Mouse (Mus musculus): Measurements from ENCODE around the gene Klhl29. TPM values are rescaled to one million over a fixed set of nuclear protein-coding genes. Genes with fewer than 3 reads are reported as not detected.

The Klhl29 gene
- polyA plus RNA-seq, 1 experiment from 2014 or later = 0.64 TPM

DNA sequence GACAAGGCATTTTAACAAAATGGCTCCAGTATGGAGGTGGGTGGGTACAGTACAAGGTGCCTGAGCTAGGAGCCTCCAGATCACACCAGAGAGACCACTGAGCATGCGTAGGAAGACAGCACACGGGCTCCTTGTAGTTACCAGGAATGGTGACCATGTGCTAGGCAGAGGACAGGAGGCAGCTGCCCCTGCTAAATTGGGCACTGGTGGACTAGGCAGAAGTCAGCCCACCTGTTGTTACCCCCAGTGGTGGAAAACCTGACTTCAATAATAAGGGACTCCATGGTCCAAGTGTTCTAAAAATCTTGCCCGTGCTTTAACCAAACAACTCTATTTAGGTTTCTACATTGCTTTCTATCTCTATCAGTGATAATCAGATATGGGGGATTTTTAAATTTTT lies 10.6 kb downstream of the Klhl29 start:
- Histone ChIP-seq H3K9ac (ENCODE audit: low read length) (no peak overlapping the region), H3K4me2 (replicated peaks; ENCODE audit: low read depth) (no peak overlapping the region), H3K4me1 (replicated peaks; ENCODE audit: control insufficient read depth, insufficient read depth) (no peaks in the 10 kb centered on the region), H3K27me3 (ENCODE audit: control insufficient read depth, insufficient read depth, low read length) (no peaks in the 10 kb centered on the region), H3K9me3 (ENCODE audit: control insufficient read depth, low read length) (no peaks in the 10 kb centered on the region), H3K4me3 (ENCODE audit: low read depth, low read length) (no peak overlapping the region), H3K36me3 (ENCODE audit: control insufficient read depth, insufficient read depth, low read length) (no peaks in the 10 kb centered on the region), H3K27ac (replicated peaks) (no peak overlapping the region)
- 92% methylated on average over 3 of the region's 3 CpGs for WGBS
- DNase-seq (ENCODE audit: low spot score) (no peak), ATAC-seq (ENCODE audit: low FRiP score, low TSS enrichment) (no peak)
- TF ChIP-seq EP300 (optimal IDR thresholded peaks at IDR 0.05) (no peak), CTCF (IDR thresholded peaks at IDR 0.05; ENCODE audit: low read depth) (no peak)

DNA sequence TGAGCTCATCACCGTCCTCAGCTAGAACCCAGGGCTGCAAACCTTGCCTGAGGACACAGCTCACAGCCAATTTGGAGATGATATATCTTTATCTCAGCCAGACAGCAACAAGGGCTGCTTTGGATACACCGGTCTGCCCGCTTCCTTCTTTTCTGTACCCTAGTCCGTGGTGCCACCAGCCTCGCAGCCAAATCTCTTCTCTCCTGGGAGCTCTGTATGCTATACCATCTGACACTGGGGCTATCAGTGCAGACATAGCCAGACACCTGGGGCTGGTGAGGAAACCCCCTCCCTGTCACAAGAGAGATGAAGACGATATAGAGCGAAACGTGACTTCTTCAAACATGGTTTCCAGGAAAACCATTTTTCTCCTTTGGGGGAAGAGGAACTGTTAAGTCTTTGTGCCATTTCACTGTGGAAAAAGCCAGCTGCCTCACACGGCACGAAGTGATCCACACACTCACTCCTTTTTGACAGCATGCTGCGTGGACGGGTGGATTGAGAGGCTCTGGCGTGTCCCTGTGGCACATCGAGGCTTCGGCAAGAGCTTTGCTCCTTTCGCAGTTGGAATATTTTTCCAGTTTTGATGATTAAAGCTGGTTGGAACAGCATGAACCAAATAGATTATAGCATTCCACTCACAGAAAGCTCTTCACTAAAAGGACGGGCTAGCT lies 11.4 kb downstream of the Klhl29 start:
- ATAC-seq (ENCODE audit: low FRiP score, low TSS enrichment) (no peak), DNase-seq (ENCODE audit: low spot score) (no peak)
- Histone ChIP-seq H3K9ac (ENCODE audit: low read length) (no peak overlapping the region), H3K36me3 (ENCODE audit: control insufficient read depth, insufficient read depth, low read length) (no peaks in the 10 kb centered on the region), H3K4me1 (replicated peaks; ENCODE audit: control insufficient read depth, insufficient read depth) (no peaks in the 10 kb centered on the region), H3K4me3 (ENCODE audit: low read depth, low read length) (no peak overlapping the region), H3K9me3 (ENCODE audit: control insufficient read depth, low read length) (no peaks in the 10 kb centered on the region), H3K27me3 (ENCODE audit: control insufficient read depth, insufficient read depth, low read length) (no peaks in the 10 kb centered on the region), H3K4me2 (replicated peaks; ENCODE audit: low read depth) (no peak overlapping the region), H3K27ac (replicated peaks) (no peak overlapping the region)
- TF ChIP-seq CTCF (IDR thresholded peaks at IDR 0.05; ENCODE audit: low read depth) (no peak), EP300 (optimal IDR thresholded peaks at IDR 0.05) (no peak)
- WGBS = 91% methylated on average over 17 of the region's 17 CpGs

DNA sequence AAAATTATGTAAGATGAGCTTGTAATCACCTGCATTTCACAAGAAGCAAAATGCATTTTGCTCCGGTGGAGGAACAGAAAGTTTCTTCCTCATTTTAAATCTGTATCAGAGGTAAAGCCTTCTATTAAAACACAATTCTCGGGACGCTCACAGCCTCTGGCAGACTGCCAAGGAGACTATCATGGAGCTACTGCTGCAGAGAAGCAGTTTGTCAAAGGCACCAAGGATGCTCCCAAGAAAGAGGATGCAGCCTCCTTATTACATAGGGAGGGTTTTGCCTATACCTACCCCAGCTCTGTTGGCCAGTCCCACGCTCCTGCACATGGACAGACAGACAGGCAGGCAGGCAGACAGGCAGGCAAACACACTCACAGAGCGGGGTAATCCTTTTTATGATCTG lies 16.4 kb downstream of the Klhl29 start:
- H3K4me3 ChIP-seq (ENCODE audit: low read depth, low read length) = no peak overlapping the region
- 29% methylated on average over 5 of the region's 5 CpGs for WGBS
- no peaks in the 10 kb centered on the region for H3K36me3 ChIP-seq (ENCODE audit: control insufficient read depth, insufficient read depth, low read length)
- H3K4me1 ChIP-seq (replicated peaks; ENCODE audit: control insufficient read depth, insufficient read depth) = no peaks in the 10 kb centered on the region
- H3K9ac ChIP-seq (ENCODE audit: low read length) = no peak overlapping the region
- no peaks in the 10 kb centered on the region for H3K9me3 ChIP-seq (ENCODE audit: control insufficient read depth, low read length)
- H3K4me2 ChIP-seq (replicated peaks; ENCODE audit: low read depth) = no peak overlapping the region
- no peaks in the 10 kb centered on the region for H3K27me3 ChIP-seq (ENCODE audit: control insufficient read depth, insufficient read depth, low read length)
- TF ChIP-seq CTCF (IDR thresholded peaks at IDR 0.05; ENCODE audit: low read depth) (no peak), EP300 (optimal IDR thresholded peaks at IDR 0.05) (no peak)
- ATAC-seq (ENCODE audit: low FRiP score, low TSS enrichment) (no peak), DNase-seq (ENCODE audit: low spot score) (no peak)
- H3K27ac ChIP-seq (replicated peaks) = no peak overlapping the region

DNA sequence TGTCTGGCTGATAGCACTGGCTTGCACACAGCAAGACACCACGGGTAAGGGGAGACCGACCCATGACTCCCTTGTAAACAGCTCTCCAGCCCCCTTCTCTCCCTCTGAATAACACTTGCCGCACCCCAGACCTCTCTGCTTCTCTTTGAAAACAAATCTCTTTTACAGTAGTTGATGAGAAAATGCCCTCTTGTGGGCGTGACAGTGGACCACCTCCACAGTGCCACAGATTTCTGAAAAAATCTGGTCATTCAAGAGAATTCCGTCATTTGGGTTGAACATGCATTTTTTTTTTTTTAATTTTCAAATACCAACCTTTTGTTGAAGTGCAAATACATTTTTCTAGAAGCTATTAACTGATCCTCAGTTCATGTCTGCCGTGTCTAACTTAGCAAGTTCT lies 17.0 kb downstream of the Klhl29 start:
- whole genome bisulfite sequencing = 53% methylated on average over 6 of the region's 6 CpGs
- no peak for TF ChIP-seq EP300 (optimal IDR thresholded peaks at IDR 0.05)
- peak; percentile 38 for TF ChIP-seq CTCF (IDR thresholded peaks at IDR 0.05; ENCODE audit: low read depth)
- no peak overlapping the region for H3K4me2 ChIP-seq (replicated peaks; ENCODE audit: low read depth)
- H3K36me3 ChIP-seq (ENCODE audit: control insufficient read depth, insufficient read depth, low read length) = no peaks in the 10 kb centered on the region
- no peak for ATAC-seq (ENCODE audit: low FRiP score, low TSS enrichment)
- H3K4me1 ChIP-seq (replicated peaks; ENCODE audit: control insufficient read depth, insufficient read depth) = no peaks in the 10 kb centered on the region
- no peak overlapping the region for H3K4me3 ChIP-seq (ENCODE audit: low read depth, low read length)
- H3K27me3 ChIP-seq (ENCODE audit: control insufficient read depth, insufficient read depth, low read length) = no peaks in the 10 kb centered on the region
- no peak for DNase-seq (ENCODE audit: low spot score)
- no peak overlapping the region for H3K27ac ChIP-seq (replicated peaks)
- H3K9me3 ChIP-seq (ENCODE audit: control insufficient read depth, low read length) = no peaks in the 10 kb centered on the region
- no peak overlapping the region for H3K9ac ChIP-seq (ENCODE audit: low read length)

DNA sequence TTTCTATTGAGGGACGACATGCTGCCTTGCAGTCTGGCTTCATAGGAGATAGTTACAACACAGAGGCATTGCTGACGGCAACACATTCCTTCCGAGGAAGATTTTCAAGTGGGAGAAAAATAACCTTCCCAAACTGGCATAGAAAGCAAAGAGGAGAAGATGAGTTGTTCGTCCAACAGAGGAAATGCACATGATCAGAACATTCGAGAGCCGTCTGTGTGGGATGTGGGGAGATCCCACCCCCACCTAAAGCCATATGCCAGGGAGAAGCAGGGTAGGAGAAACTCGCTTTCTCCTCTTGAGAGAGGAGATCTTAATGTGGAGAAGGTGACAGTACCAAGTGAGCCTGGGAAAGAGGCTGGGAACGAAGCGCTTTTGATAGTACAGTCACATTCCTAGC lies 22.1 kb downstream of the Klhl29 start:
- H3K27me3 ChIP-seq (ENCODE audit: control insufficient read depth, insufficient read depth, low read length) = no peaks in the 10 kb centered on the region
- no peak overlapping the region for H3K9ac ChIP-seq (ENCODE audit: low read length)
- H3K36me3 ChIP-seq (ENCODE audit: control insufficient read depth, insufficient read depth, low read length) = no peaks in the 10 kb centered on the region
- H3K4me2 ChIP-seq (replicated peaks; ENCODE audit: low read depth) = no peak overlapping the region
- no peaks in the 10 kb centered on the region for H3K9me3 ChIP-seq (ENCODE audit: control insufficient read depth, low read length)
- no peak overlapping the region for H3K4me3 ChIP-seq (ENCODE audit: low read depth, low read length)
- TF ChIP-seq CTCF (IDR thresholded peaks at IDR 0.05; ENCODE audit: low read depth) = no peak
- TF ChIP-seq EP300 (optimal IDR thresholded peaks at IDR 0.05) = no peak
- no peaks in the 10 kb centered on the region for H3K4me1 ChIP-seq (replicated peaks; ENCODE audit: control insufficient read depth, insufficient read depth)
- H3K27ac ChIP-seq (replicated peaks) = no peak overlapping the region
- WGBS = 82% methylated on average over 9 of the region's 9 CpGs
- no peak for DNase-seq (ENCODE audit: low spot score)
- no peak for ATAC-seq (ENCODE audit: low FRiP score, low TSS enrichment)

DNA sequence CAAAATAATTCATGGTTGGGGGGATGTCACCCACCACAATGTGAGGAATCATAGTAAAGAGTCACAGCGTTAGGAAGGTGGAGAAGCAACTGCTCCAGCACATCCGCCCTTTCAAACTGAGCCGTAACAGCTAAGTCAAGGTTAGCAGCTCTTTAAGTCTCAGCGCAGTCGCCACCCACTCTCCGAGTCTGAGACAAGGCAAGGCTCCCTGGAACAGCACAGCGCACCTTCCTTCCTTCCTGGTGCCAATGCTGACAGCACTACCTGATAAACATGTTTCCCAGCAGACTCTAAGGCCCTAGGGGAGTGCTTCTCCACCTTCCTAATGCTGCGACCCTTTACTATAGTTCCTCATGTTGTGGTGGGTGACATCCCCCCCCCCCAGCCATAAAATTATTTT lies 22.7 kb downstream of the Klhl29 start:
- Histone ChIP-seq H3K36me3 (ENCODE audit: control insufficient read depth, insufficient read depth, low read length) (no peaks in the 10 kb centered on the region), H3K27ac (replicated peaks) (no peak overlapping the region), H3K4me2 (replicated peaks; ENCODE audit: low read depth) (no peak overlapping the region), H3K9ac (ENCODE audit: low read length) (no peak overlapping the region), H3K9me3 (ENCODE audit: control insufficient read depth, low read length) (no peaks in the 10 kb centered on the region), H3K27me3 (ENCODE audit: control insufficient read depth, insufficient read depth, low read length) (no peaks in the 10 kb centered on the region), H3K4me1 (replicated peaks; ENCODE audit: control insufficient read depth, insufficient read depth) (no peaks in the 10 kb centered on the region), H3K4me3 (ENCODE audit: low read depth, low read length) (no peak overlapping the region)
- no peak for TF ChIP-seq EP300 (optimal IDR thresholded peaks at IDR 0.05)
- no peak for TF ChIP-seq CTCF (IDR thresholded peaks at IDR 0.05; ENCODE audit: low read depth)
- DNase-seq (ENCODE audit: low spot score) = no peak
- WGBS = 88% methylated on average over 8 of the region's 8 CpGs
- ATAC-seq (ENCODE audit: low FRiP score, low TSS enrichment) = no peak
